Mouse (Mus musculus) frontal cortex, postnatal 25 days (tissue): ENCODE data around the gene Znrf2.
"Not testable (repeated sequence)": the region's sequence is repeated elsewhere in the genome, so short reads cannot be mapped to it uniquely, and the experiment has no call there.

Source experiments
- DNase-seq, 2 experiments: peaks; one replicate each; pipeline ENCODE4 v3.0.0; 2022; ENCODE audit warnings: low spot score in 2 of 2

The Znrf2 gene

DNA sequence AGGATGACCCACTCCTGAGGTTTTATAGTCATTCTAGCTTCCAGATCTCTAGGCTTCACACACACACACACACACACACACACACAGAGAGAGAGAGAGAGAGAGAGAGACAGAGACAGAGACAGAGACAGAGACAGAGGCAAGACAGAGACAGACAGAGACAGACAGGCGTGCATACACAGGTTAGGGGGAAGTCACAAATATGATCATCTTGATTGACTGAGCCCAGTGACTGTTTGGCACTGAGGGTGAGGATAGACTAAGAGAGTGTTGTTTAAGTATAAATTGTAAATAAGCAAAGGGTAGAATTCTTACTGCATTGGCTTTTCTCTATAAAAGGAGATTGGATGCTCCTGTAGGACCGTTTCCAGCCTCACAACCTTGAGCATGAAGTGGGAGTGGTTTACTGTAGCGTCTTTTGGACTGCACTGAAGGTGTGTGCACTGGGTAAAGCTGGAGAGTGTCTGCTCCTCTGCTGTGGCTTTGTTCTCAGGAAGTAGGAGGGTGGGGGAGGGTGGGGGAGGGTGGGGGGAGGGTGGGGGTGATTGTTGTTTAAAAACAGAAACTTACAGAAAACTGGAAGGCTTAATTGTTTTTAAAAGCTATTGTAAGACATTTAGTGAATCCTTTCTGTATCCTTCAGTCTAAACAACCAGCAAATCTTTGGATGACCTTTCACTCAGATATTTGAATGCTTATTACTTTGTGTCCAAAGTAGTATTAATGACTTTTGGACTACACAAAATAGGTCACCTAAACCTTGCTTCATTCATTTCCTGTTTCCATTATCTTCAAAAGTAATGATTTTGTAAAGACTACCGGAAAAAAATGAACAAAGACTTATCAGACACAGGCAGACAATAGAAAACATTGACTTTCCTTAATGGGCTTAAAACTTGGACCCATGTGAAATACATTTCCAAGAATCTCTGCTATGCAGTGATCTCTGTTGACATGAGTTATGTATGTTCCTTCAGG is 32.8 kb downstream of the Znrf2 start:
- DNase-seq, result no peak

DNA sequence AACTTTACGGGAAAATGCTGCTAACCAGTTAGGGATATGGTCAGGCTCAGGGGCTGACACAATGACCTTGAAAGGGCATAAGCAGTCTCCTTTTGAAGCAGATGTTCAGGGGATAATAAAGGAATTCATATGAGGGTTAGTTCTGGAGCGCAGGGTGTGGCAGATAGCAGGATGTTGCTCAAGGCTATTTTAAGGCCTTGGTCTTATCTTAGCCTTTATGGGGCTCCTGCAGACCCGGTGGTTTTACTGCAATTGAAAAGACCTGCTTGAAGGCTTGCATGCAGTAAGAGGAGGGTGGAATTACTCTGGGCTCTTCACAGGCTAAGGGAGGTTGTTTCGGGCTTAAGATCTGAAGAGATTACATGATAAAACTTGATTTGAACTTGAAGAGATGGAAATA is 35.1 kb downstream of the Znrf2 start:
- no peak for DNase-seq

DNA sequence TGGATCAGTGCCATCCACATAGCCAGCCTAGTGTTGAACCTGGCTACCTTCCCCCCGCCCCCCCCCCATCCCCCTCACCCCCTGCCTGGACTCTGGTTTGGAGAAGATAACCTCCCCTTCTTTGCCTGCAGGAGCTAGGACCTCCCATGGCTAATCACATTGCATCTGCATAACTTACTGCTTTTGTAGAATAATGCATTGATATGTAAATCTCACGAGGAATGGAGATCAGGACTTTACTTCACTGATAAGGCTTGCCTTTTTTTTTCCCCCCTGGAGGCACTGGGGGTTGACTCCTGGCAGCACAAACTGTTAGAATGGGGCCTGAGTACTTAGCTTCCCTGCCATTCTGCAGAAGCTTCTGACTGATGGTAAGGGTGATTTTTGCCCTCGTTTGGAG is 36.0 kb downstream of the Znrf2 start:
- DNase-seq, result no peak

DNA sequence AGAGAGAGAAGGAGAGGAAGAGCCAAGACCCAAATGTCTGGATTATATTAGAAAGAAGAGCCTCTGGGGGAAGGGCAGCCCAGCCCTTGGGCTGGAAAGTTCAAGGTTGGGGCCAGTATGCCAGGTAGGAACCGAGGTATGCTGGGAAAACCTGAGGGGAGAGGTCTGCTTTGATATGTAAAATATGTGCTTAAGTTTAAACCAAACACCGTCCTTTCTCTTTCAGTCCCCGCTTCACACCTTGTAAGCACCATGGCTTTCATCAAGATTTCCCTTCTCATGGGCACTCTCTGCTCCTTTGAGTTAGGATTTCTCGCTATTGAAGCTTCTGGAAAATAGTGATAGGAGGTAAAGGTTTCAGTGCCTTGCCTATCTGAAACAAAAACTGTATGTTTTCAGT is 38.1 kb downstream of the Znrf2 start:
- DNase-seq, result no peak

DNA sequence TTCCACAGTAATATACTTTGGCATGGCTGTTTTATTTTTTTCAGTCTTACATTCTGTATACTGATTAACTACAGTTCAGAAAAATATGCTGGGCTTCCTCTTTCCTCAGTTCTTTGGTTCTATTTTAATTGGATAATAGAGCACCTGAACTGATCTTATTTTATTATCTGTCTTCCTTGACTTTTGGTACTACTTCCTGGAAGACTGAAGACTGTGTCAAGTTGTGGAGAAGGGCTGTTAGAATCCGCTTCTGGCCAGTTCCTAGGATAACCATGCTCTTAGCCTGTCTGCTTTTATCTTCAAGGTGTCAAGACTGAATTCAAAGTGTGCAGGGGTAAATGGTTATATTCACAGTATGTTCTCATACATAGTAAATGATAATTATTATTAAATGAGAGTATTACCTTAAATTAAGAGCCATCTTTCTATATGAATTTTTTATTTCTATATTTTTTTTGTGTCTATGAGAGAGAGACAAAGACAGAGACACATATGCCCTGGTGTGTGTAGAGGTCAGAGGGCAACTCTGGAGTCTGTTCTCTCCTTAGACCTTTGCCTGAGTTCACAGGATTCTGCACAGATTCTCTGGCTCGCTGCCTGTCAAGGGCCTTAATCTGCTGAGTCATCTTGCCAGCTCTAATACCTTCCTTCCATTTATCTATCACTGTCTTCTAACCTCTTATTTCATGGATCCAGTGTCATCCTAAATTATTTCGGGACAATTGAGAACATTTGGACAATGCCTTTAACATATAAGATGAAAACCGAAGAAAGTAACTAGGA is 39.3 kb downstream of the Znrf2 start:
- no peak for DNase-seq

DNA sequence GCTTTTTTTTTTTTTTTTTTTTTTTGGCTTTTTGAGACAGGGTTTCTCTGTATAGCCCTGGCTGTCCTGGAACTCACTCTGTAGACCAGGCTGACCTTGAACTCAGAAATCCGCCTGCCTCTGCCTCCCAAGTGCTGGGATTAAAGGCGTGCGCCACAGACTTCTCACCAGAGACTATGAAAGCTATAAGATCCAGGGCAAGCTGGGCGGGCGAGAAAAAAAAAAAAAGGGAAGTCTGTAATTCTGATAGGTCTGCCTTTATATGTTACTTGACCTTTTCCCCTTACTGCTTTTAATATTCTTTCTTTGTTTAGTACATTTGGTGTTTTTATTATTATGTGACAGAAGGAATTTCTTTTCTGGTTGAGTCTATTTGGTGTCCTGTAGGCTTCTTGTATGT is 42.4 kb downstream of the Znrf2 start:
- DNase-seq, result not testable (repeated sequence)

DNA sequence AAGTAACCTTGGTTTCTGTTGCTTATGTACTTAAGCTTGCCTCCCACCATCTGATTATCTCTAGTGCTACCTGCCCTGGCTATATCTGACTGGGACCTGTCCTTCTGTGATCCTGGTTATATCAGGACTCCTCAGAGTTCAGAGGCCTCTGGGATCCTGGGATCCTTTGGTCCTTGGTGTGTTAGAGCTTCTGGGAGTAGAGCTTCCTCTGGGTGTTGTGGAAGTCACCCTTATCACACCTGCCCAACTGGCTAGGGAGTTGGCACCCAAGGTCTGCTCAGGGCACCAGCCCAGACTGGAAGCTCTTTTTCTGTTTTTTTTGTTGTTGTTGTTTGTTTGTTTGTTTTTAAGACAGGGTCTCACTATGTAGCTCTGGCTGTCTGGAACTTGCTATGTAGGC is 43.5 kb downstream of the Znrf2 start:
- DNase-seq, result no peak

DNA sequence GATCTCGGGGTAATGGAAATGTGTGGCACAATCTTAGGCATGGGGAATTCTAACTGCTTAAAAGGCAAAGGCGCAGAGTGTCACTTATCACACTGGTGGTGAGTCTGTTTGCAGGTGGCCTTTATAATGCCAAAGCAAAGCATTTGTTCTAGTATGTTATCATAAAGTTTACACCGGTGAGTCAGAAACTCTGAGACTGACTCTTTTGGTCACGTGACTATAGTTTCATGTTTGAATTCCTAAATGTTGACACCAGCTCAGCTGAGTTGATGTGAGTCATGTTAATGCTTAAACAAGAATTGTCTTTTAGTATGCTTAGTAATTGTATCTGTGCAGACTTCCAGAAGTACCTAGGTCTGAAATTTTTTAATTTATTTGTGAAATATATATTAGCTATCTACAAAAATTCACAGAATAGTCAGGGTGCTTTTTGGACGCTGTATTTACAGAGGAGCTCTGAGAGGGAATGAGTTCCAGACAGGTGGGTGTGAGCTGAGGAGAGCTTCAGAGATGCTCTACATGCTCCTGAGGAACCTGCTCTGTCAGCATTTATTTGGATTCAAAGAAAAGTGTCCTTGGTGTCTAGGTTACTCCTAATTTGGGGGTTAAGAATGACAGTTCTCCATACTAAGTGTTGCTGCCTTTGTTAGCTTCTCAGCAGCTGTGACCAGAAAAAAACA is 50.2 kb downstream of the Znrf2 start:
- no peak for DNase-seq

DNA sequence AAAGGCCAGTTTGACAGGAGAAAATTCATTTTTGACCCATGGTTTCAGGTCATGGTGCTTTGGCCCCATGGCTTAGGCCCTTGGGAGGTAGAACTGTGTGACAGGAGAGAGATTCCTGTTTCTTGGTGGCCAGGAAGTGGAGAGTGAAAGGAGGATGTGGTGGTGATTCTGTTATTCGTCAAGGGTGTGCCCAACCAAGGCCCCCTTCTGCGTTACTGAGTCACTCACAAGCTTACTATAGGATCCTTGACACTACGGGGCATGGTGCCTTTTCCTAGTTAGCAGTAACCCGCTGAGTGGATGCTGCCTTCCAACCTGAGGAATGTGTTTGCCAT is 50.7 kb downstream of the Znrf2 start:
- DNase-seq, result no peak

DNA sequence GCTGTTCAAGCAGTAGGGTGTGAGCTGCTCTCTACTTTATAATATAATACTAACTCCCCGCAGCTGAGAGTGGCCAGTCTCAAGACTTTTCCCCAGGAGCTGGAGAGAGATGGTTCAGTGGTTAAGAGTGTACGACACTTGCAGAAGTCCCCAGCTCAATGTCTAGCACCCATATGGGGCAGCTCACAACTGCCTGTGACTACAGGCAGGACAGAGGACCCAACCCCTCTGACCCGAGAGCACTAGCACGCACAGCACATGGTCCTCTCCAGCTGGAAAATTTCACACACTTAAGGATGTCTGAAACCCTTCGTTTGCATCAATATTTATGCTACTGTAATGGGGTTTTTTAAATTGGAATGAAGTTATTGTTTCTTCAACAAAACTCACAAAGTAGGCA is 56.3 kb downstream of the Znrf2 start:
- DNase-seq, result no peak

DNA sequence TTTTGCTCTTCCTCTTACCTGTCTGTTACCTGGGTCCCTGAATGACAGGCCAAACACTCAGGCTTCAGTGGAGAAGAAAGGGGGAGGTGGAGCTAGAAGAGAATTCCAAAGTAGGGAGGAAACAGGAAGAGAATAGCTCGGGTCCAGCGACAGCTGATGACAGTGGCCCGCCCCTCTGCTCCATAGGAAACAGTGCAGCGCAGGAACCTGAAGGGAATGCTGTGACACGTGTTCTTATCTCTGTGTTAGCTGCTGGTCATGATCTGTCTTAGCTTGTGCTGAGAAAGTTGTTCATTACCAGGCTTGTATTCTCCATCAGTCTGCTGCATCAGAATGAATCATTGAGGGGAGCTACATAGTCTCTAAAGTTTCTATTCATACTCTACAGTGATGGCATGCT is 60.1 kb downstream of the Znrf2 start:
- DNase-seq, result no peak

DNA sequence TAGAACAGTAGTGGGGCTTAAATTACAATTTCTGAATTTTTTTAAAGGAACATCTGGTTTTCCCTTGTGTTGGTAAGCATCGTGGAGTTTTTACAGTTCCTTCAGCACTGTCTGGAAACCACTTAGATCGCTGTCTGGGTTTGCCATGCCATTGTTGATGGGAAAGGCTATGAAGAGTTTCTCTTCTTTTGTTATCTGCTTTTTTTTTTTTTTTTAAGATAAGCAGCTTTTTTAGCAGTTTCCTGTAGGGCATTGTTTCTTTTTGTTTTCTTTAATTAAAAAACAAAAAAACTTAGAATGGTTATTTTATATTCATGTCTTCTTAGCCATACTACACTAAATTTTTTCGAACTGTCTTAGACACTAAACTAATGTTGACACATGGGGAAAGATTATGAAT is 60.9 kb downstream of the Znrf2 start:
- DNase-seq, result no peak

DNA sequence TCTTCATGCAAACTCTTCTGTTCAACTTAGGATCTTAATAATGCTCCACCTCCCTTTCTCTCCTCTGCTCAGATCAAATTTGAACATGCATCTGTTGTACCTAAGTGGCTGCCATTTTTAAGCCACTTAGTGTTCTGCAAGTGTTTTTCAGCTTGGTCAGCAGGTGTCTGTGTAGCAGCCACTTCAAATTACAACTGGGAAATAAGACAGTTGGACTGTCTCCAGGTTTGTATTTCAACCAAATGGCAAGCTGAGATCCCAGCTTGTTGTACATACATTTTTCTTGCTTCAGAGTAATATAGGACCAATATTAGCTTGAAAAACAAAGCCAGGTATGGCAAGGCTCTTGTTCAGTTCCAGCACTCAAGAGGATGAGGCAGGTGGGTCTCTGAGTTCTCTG is 61.8 kb downstream of the Znrf2 start:
- no peak for DNase-seq

DNA sequence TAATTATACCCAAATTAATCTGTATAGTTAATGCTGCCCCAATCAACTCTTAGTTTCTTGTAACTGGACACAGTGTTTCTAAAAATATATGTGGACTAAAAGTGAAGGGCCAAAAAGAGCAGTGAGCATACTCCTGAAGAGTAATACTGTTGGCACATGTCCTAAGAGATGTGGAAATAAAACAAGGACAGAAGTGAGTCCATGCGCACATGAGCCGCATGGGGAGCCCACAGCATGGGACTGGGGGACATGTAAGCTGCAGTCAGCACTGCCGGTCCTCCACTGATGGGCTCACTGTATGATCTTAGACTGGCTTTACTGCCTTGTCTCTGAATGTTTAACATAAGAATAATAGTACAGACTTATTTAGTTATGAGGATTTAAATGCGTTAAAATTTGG is 63.4 kb downstream of the Znrf2 start:
- DNase-seq, result no peak

DNA sequence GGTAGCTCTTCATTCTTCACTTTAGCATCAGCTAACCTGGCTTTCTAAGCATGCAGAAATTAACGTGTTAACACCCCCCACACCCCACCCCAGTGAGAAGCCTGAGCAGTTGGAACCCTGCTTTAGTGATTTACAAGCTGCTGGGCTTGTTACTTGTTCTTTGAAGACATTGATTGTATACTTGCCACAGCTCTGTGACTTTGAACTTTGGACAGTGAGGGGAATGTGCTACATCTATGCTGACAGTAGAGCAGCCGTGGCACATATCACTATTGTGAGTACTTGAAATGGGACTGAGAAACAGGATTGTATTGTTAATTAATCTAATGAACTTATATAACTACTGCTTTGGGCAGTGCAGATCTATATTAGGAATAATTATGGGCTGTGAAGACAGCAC is 66.7 kb downstream of the Znrf2 start:
- DNase-seq, result no peak

DNA sequence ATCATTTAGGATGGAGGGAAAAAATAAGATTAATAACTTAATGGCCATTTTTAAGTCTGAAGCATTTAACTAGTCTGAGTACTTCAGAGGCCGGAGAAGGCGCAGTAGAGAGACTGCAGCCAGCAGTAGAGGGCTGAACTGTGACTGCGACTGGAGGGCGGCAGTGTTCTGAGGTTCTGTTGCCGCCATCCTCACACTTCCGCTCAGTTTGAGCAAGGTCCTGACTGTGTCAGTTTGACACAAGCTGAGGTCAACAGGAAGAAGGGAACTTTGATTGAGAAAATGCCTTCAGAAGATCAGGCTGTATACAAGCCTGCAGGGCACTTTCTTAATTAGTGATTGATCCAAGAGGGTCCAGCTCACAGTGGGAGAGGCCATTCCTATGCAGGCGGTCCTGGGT is 69.5 kb downstream of the Znrf2 start:
- DNase-seq, result no peak

DNA sequence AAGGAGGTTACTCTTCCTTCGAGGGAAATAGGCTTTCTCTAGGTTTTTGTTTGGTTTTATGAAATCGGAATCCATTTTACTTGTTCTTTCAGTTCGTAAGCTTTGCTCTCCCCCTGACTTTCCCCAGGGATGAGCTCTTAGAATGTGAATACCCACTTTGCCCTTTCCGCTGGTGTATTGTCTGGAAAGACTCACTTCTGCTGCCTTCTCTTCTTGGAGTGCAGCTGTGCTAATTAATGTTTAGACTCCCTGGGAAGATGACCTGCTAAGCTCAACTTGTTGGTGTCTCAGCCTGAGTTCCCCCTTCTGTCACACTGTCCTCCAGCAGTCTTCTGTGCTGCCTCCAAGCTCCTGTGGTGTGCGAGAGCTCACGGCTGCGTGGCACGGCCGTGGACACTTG is 73.5 kb downstream of the Znrf2 start:
- DNase-seq, result no peak

DNA sequence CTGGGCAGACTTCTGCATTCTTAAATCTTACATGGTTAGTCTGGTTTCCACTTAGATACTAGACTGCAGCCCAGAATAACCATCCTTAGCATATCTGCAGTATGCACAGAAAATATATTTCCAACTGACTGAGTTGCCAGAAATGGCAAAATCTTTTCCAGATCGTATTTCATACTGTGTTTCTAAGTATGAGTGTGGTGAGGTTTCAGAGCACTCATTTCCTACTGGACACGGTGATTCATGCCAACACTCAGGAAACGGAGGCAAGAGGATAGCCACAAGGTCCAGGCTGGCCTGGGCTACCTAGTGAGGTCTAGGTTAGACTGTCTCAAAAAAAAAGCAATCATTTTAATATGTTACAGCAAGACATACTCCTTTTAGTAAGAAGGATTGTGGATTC is 74.7 kb downstream of the Znrf2 start:
- no peak for DNase-seq

DNA sequence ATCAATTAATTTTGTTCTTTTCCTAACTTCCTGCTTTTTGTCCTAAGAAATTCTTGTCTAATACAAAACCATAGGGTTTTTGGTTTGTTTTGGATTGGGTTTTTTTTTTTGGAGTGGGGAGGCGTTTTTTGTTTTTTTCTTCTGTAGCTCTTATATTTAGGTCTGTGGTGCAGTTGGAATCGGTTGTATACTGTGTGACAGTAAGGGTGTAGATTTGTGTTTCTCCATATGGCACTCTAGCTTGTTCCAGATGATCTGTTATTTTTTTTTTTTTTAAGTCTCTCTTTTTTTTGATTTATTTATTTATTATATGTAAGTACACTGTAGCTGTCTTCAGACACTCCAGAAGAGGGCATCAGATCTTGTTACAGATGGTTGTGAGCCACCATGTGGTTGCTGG is 83.5 kb downstream of the Znrf2 start:
- no peak for DNase-seq

DNA sequence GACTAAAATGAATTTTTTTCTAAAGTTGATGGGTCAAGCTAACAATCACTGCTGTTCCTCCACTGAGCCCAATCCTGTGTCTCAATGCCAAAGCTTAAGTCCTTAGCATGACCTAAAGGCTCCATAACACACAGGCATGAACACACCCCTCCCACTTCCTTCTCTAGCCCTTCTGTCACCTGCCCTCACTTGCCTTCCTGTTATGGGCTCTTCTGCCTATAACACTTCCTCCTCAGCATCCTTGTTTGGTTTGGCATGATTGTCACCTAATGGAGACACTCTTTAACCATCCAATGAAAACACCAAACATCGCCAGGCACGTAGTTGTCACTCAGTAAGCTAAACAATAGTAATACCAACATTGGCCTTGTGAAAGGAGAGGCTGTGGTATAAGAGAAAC is 85.8 kb downstream of the Znrf2 start:
- no peak for DNase-seq

DNA sequence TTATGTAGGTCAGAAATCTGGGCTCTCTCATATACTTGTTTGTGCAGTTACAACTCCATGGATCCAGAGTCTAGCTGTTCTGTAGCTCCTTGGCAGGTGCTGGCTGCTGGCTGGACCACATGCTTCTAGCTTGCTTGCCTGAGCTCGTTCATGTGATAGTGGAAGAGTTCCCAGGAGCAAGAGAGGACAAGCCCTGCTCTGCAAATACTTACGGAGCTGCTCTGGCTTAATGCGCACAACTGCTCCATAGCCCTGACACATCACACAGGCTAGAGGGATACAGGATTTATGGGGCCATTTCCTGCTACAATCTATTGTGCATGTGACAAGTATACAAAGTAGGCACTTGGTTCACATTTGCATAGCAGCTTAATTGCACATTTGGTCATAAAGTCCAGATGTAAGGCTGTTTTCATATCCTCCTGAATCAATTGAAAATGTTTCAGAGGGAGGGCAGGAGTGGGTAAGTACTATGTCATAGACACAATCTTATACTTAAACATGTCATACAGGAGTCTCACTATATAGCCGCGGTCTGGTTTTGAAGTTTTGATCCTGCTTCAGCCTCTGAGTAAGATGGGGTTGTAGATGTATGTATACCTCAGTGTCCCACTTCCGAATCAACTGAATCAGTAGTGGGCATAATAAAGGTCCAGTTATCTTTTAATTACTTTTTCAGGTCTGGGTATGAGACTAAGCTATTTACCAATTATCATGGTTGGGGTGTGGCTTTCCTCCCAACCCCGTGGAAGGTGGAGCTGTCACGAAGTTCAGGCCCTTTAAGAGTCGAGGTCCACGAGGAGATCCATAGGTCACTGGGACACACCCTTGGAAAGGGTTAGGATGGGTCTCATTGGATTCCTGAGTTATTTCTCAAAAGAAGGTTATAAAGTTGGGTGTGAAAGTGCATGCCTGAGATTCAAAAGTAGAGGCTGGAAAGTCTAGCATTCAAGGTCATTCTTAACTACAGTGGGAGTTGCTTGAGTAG is 89.6 kb downstream of the Znrf2 start:
- no peak for DNase-seq
